Mouse (Mus musculus): ENCODE measurements around the gene Dvl3. TPM values are rescaled to one million over a fixed set of nuclear protein-coding genes. Genes with fewer than 3 reads are reported as not detected.

The Dvl3 gene
- polyA plus RNA-seq, 1 experiment from 2014 or later: 25.2 TPM

DNA sequence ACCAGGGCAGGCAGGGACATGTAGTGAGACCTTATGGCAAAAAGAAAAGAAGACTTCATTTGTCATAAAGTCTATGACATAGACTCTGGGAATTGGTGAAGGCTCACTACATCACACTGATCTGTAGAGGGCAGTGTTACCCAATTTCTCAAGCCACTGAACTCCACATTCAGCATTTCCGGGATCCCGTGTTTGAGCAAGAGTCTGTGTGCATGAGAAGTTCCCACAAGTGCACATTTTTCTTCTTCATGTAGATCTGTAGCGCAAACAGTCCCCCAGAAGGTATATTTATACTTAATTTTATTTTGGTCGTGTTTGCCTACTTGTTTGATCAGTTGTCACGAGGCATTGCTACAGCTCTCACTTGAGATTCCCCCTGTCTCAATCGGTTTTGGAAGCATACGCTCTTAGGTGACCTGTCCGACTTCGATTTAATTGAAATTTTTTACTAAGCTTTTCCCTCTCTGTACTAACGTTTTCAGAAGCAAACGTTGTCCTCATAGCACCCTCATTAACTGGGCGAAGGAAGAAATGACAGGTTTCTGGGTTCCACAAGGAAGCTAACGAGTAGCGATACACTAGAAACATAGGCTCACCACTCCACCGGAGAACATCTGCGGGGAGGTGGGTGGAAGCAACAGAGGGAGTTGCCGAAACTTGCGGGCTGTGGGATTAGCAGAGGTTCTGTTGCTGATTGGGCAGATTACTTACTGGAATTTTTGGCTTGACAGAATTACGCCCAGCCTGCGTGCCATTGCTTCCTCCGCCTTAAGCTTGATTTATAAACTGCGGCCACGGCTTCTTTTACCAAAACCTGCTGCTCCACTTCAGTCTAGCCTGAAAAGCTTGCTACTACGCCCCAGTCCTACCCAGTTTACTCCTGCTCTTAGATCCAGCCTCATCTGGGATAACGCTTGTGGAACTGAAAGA lies 19.8 kb upstream of the Dvl3 start:
- Histone ChIP-seq H3K4me2 (peak overlapping the region; percentile 77), H3K27ac (ENCODE audit: low read depth) (0 out of 2 replicates have a peak overlapping the region, but pooled peaks have one; percentile 12), H3K36me3 (ENCODE audit: insufficient read depth) (peaks cover 17% of the 10 kb centered on the region), H3K4me1 (ENCODE audit: insufficient read depth) (0 out of 2 replicates have a peak, but pooled peaks cover 3% of the 10 kb centered on the region), H3K4me3 (ENCODE audit: low read depth, low read length) (peak overlapping the region; percentile 35), H3K27me3 (ENCODE audit: insufficient read depth, low read length) (no peaks in the 10 kb centered on the region), H3K9ac (peak overlapping the region; percentile 26; the same call in 1 of the 2 replicates), H3K9me3 (ENCODE audit: low read depth, low read length) (no peaks in the 10 kb centered on the region)
- peak; percentile 91 for DNase-seq
- WGBS: 22% methylated on average over 25 of the region's 25 CpGs
- ATAC-seq (ENCODE audit: insufficient read depth): peak; percentile 26; the same call in 1 of the 2 replicates
- TF ChIP-seq CTCF (IDR thresholded peaks at IDR 0.05; ENCODE audit: low read depth): peak; percentile 79

DNA sequence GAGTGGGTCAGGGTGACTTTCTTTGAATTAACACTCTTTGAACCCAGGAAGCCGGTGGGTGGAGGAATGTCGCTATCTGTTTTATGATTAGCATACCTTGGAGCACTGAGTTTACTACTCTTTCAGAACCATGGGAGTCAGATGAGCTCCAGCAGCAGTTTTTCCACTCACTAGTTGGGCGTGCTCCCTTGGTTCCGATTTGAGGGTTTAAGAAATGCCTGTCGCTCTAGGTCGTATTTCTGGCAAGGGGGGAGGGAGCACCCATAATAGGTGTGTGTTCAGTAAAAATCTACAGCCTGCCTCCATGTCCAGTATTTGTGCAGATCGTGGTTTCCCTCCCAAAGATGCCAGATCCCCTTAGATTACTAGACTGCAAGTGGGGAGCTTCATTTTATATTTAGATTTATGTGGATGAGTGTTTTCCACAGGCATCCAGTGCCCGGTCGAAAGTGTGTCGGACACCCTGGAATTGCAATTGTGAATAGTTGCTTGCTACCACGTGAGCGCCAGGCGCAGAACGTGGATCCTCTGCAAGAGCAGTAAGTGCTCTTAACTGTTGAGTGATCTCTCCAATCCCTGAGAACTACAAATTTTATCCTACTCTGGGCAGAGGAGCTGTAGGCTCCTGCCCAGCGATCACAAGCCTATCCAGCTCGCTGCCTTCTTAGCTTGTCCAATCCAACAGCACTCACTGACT lies 18.7 kb upstream of the Dvl3 start:
- WGBS: 9% methylated on average over 16 of the region's 16 CpGs
- H3K9ac ChIP-seq: peak overlapping the region; percentile 95

DNA sequence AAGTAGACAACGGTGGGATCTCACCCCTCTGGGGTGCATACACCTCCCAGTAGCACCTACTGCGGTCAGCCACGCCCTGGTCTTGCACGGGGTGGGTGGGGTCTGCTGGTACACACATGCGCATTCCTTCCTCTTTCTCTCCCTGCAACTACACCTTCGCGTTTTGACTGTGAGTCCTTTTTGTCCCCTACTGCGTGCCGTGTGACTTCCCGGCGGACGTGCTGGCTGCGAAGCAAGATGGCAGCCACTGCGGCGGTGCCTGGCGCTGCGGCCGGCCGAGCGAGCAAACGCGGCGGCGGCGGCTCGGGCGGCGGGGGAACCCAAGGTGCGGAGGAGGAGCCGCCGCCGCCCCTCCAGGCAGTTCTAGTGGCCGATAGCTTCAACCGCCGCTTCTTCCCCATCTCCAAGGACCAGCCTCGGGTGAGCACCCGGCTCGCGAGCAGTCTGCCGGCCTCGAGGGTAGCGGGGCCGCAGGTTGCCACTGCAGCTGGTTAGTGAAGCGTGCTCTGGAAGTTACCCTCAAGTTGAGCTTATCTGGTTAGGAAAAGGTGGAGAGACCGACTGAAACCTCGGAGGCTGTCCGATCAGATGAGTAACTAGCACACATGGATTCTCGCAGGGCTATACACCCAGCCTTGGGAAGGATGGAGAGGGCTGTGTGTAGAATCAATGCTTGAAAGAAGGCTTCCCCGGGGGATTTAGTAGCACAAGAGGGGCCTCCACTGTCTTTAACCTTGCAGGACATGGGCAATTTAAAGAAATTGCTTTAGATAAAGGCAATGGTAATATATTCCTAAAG lies 17.9 kb upstream of the Dvl3 start, which contains the start of gene Eif2b5:
Eif2b5 (plus strand) TSS at position 141 of the 799 bp plus-strand sequence.
- H3K4me1 ChIP-seq (ENCODE audit: insufficient read depth): 0 out of 2 replicates have a peak, but pooled peaks cover 3% of the 10 kb centered on the region
- peak within 1 kb of the TSS; percentile 85 for H3K4me2 ChIP-seq
- peak; percentile 95 for DNase-seq
- no peaks in the 10 kb centered on the region for H3K27me3 ChIP-seq (ENCODE audit: insufficient read depth, low read length)
- no peaks in the 10 kb centered on the region for H3K9me3 ChIP-seq (ENCODE audit: low read depth, low read length)
- TF ChIP-seq CTCF (IDR thresholded peaks at IDR 0.05; ENCODE audit: low read depth): no peak
- H3K4me3 ChIP-seq (ENCODE audit: low read depth, low read length): peak within 1 kb of the TSS; percentile 91
- H3K9ac ChIP-seq: peak within 1 kb of the TSS; percentile 95
- H3K27ac ChIP-seq (ENCODE audit: low read depth): peak within 1 kb of the TSS; percentile 77; the same call in 1 of the 2 replicates
- under 1% methylated on average over 49 of the region's 49 CpGs for WGBS
- peaks cover 36% of the 10 kb centered on the region for H3K36me3 ChIP-seq (ENCODE audit: insufficient read depth)
- peak; percentile 96 for ATAC-seq (ENCODE audit: insufficient read depth)

More for the DNA sequence above, 18.7 kb upstream of the Dvl3 start:
- ATAC-seq (ENCODE audit: insufficient read depth) (0 out of 2 replicates have a peak, but pooled peaks have one; percentile 5), DNase-seq (no peak)
- Histone ChIP-seq H3K27ac (ENCODE audit: low read depth) (no peak overlapping the region; the same call in 1 of the 2 replicates), H3K36me3 (ENCODE audit: insufficient read depth) (peaks cover 29% of the 10 kb centered on the region), H3K9me3 (ENCODE audit: low read depth, low read length) (no peaks in the 10 kb centered on the region), H3K27me3 (ENCODE audit: insufficient read depth, low read length) (no peaks in the 10 kb centered on the region), H3K4me1 (ENCODE audit: insufficient read depth) (0 out of 2 replicates have a peak, but pooled peaks cover 3% of the 10 kb centered on the region), H3K4me2 (peak overlapping the region; percentile 85), H3K4me3 (ENCODE audit: low read depth, low read length) (peak overlapping the region; percentile 91)
- TF ChIP-seq CTCF (IDR thresholded peaks at IDR 0.05; ENCODE audit: low read depth): no peak

DNA sequence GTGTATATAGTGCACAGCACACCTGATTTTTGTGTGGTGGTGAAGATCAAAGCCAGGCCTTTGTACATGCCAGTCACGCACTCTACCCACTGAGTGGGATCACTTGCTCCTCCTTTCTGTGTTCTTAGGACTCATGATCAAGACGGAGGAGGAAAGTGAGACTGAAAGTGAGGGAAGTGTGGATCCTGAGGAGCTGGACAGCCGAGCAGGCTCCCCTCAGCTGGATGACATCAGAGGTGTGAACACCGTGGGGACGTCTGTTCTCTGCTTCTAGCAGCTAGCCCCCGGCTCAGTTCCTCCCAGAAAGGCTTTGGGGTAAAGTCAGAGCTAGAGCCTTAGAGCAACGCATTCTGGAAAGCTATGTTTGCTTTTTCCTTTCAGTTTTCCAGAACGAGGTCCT lies 10.8 kb upstream of the Dvl3 start:
- DNase-seq: no peak
- Histone ChIP-seq H3K4me2 (no peak overlapping the region), H3K9me3 (ENCODE audit: low read depth, low read length) (no peaks in the 10 kb centered on the region), H3K4me3 (ENCODE audit: low read depth, low read length) (no peak overlapping the region), H3K36me3 (ENCODE audit: insufficient read depth) (peaks cover 100% of the 10 kb centered on the region), H3K27ac (ENCODE audit: low read depth) (no peak overlapping the region), H3K27me3 (ENCODE audit: insufficient read depth, low read length) (no peaks in the 10 kb centered on the region), H3K9ac (no peak overlapping the region), H3K4me1 (ENCODE audit: insufficient read depth) (no peaks in the 10 kb centered on the region)
- no peak for ATAC-seq (ENCODE audit: insufficient read depth)
- WGBS: 82% methylated on average over 8 of the region's 8 CpGs
- TF ChIP-seq CTCF (IDR thresholded peaks at IDR 0.05; ENCODE audit: low read depth): no peak

DNA sequence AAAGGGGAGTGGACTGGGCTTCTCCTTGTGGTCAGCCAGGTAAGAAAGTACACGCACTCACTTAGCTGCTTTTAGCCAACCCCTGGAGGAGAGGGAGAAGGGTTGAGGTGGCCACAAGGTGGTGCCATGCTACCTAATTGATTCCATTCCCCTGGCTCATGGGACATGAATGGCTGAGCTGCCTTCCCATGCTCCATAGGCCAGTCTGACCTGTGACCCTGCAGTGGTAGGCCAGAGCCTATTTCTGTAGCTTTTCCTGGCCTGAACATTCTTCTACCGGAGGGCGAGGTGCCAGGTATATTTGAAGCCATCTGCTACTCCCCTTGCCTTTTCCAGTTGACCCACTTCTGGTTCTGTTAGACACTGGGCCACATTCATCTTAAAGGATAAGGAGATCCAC lies 7.4 kb upstream of the Dvl3 start:
- peaks cover 72% of the 10 kb centered on the region for H3K36me3 ChIP-seq (ENCODE audit: insufficient read depth)
- peak; percentile 53 for TF ChIP-seq CTCF (IDR thresholded peaks at IDR 0.05; ENCODE audit: low read depth)
- H3K27ac ChIP-seq (ENCODE audit: low read depth): no peak overlapping the region
- H3K9me3 ChIP-seq (ENCODE audit: low read depth, low read length): no peaks in the 10 kb centered on the region
- H3K4me2 ChIP-seq: no peak overlapping the region
- no peak overlapping the region for H3K9ac ChIP-seq
- 86% methylated on average over 3 of the region's 3 CpGs for WGBS
- no peaks in the 10 kb centered on the region for H3K4me1 ChIP-seq (ENCODE audit: insufficient read depth)
- ATAC-seq (ENCODE audit: insufficient read depth): no peak
- DNase-seq: peak; percentile 55
- H3K27me3 ChIP-seq (ENCODE audit: insufficient read depth, low read length): no peaks in the 10 kb centered on the region
- no peak overlapping the region for H3K4me3 ChIP-seq (ENCODE audit: low read depth, low read length)

DNA sequence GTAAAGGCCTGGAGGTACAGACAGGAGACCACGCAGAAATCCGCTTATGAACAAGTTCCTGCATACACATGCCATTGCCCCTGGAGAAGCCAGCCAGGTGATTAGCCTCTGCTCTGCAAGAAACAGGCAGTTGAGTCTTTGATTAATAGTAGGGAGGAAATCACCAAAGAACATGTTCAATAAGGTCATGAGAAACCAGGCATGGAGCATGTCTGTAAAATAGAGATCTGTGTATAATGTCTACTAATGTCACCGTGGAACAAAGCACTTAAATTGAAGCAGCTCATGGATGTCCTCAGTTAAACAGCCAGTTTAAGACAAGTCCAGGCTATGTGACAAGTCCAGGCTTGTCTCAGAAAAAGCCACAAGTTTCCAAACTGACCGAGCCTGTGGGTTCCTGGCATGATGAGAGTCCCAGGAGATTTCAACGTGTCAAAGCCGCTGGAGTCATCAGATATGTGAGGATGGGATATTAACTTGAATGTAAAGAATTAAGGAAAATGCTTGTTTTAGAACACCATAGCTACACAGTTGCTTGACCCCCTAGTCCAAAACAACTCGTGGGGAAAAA lies 5.4 kb upstream of the Dvl3 start:
- peaks cover 52% of the 10 kb centered on the region for H3K36me3 ChIP-seq (ENCODE audit: insufficient read depth)
- no peaks in the 10 kb centered on the region for H3K27me3 ChIP-seq (ENCODE audit: insufficient read depth, low read length)
- no peak for DNase-seq
- H3K9ac ChIP-seq: no peak overlapping the region
- no peak for TF ChIP-seq CTCF (IDR thresholded peaks at IDR 0.05; ENCODE audit: low read depth)
- ATAC-seq (ENCODE audit: insufficient read depth): no peak
- 91% methylated on average over 7 of the region's 7 CpGs for whole genome bisulfite sequencing
- no peaks in the 10 kb centered on the region for H3K4me1 ChIP-seq (ENCODE audit: insufficient read depth)
- H3K9me3 ChIP-seq (ENCODE audit: low read depth, low read length): no peaks in the 10 kb centered on the region
- no peak overlapping the region for H3K4me2 ChIP-seq
- no peak overlapping the region for H3K4me3 ChIP-seq (ENCODE audit: low read depth, low read length)
- no peak overlapping the region for H3K27ac ChIP-seq (ENCODE audit: low read depth)

Measured in lung, embryonic 14.5 days (tissue).